Mouse (Mus musculus) midbrain, embryonic 14.5 days (tissue): Measurements from ENCODE around the gene Dhrs7c. TPM values are rescaled to one million over a fixed set of nuclear protein-coding genes. Genes with fewer than 3 reads are reported as not detected.

Source experiments
- ATAC-seq: fragments of 200-750 bp; cut with Nextera tagmentation; 2 replicates; pipeline ENCODE4 v1.8.0; 2017; ENCODE audit warnings: moderate number of reproducible peaks, moderate library complexity; ENCODE audit not compliant: low FRiP score, low TSS enrichment
- DNase-seq: peaks from one replicate; pipeline ENCODE4 v3.0.0-alpha.2; 2015
- H3K27ac ChIP-seq: fragments of 300-500 bp; sonication (generic); replicated peaks from 2 replicates; pipeline ENCODE4 v1.5.1; 2014; ENCODE audit warnings: mild to moderate bottlenecking, low read depth, low read length, moderate library complexity
- H3K27me3 ChIP-seq: fragments of 300-500 bp; sonication (generic); 2 replicates; pipeline ENCODE4 v1.6.1; 2014; ENCODE audit warnings: low read length, control low read depth, mixed read lengths; ENCODE audit not compliant: control insufficient read depth, insufficient read depth
- H3K36me3 ChIP-seq: fragments of 300-500 bp; sonication (generic); 2 replicates; pipeline ENCODE4 v1.6.1; 2014; ENCODE audit warnings: low read length, control low read depth; ENCODE audit not compliant: control insufficient read depth, insufficient read depth
- H3K4me1 ChIP-seq: fragments of 300-500 bp; sonication (generic); 2 replicates; pipeline ENCODE4 v1.6.1; 2014; ENCODE audit warnings: mild to moderate bottlenecking, antibody characterized with exemption, low read length, control low read depth; ENCODE audit not compliant: control insufficient read depth, insufficient read depth
- H3K4me2 ChIP-seq: fragments of 300-500 bp; sonication (generic); 2 replicates; pipeline ENCODE4 v1.6.1; 2014; ENCODE audit warnings: mild to moderate bottlenecking, low read length, moderate library complexity
- H3K4me3 ChIP-seq: fragments of 300-500 bp; sonication (generic); replicated peaks from 2 replicates; pipeline ENCODE4 v1.5.1; 2014; ENCODE audit warnings: low read depth, low read length
- H3K9ac ChIP-seq: fragments of 300-500 bp; sonication (generic); replicated peaks from 2 replicates; pipeline ENCODE4 v1.6.1; 2014; ENCODE audit warnings: mild to moderate bottlenecking, low read length, moderate library complexity
- H3K9me3 ChIP-seq: fragments of 300-500 bp; sonication (generic); 2 replicates; pipeline ENCODE4 v1.6.1; 2016; ENCODE audit warnings: low read length, control low read depth, mixed read lengths; ENCODE audit not compliant: control insufficient read depth
- WGBS: fragments of 180-500 bp; shearing (Covaris S2); extraction: QIAGEN DNeasy Blood & Tissue Kit; methylation state at CpG from one replicate; pipeline ENCODE4 v1.1.7; 2014; 5-methylcytosine and 5-hydroxymethylcytosine counted together
- polyA plus RNA-seq: library from polyadenylated mRNA; unstranded; fragments of >200 nt; fragmentation: Nextera tagmentation; extraction: Ambion mirVana; gene quantifications from 2 replicates; pipeline ENCODE4 v1.2.1, GENCODE M21; 2014

Dhrs7c gene
- polyA plus RNA-seq, 1 experiment from 2014 or later, result not detected

DNA sequence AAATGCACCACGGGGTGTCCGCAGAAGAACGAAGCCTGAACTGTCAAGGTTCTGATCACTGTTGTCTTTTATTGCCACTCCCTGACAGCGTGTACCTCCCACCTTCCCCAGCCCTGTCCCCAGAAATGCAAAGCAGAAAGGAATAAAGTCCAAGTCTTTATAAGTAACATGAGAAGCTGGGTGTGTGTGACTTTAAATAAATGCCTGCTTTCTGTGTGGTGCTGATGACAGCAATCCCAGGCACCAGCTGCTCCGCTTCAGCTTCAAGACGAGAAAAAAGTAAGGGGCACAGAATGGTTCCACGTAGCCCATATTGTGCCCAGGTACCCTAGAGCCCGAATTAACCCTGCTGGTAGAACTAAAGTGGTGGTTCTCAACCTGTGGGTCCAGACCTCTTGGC, 3.2 kb downstream of the Dhrs7c start:
- no peaks in the 10 kb centered on the region for H3K27me3 ChIP-seq
- no peak for DNase-seq
- no peaks in the 10 kb centered on the region for H3K9me3 ChIP-seq
- no peak overlapping the region for H3K4me2 ChIP-seq
- 85% methylated on average over 8 of the region's 8 CpGs for WGBS
- no peaks in the 10 kb centered on the region for H3K36me3 ChIP-seq
- no peak for ATAC-seq
- H3K4me1 ChIP-seq, result no peaks in the 10 kb centered on the region
- no peak overlapping the region for H3K9ac ChIP-seq
- H3K27ac ChIP-seq, result no peak overlapping the region
- H3K4me3 ChIP-seq, result no peak overlapping the region

DNA sequence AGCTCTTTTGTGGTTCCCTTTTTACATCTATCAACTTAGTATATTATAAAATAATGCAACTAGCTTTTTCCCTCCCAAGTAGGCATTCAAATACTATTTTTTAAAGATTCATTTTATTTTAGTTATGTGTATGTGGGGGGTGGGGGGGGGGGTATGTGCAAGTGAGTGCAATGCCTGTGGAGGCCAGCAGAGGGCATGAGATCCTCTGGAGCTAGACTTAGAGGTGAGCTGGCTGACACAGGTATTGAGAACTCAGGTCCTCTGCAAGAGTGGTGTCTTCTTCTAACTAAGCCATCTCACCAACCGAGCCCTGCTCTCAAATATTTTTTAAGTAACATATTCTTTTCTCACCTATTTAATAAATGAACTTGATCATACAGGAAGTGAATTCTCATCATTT, 7.6 kb downstream of the Dhrs7c start:
- no peak overlapping the region for H3K4me3 ChIP-seq
- ATAC-seq (no peak), DNase-seq (no peak)
- WGBS, result 96% methylated on average over 1 of the region's 1 CpGs
- no peaks in the 10 kb centered on the region for H3K27me3 ChIP-seq
- H3K4me2 ChIP-seq, result no peak overlapping the region
- no peaks in the 10 kb centered on the region for H3K36me3 ChIP-seq
- no peaks in the 10 kb centered on the region for H3K9me3 ChIP-seq
- no peak overlapping the region for H3K27ac ChIP-seq
- no peak overlapping the region for H3K9ac ChIP-seq
- H3K4me1 ChIP-seq, result no peaks in the 10 kb centered on the region

DNA sequence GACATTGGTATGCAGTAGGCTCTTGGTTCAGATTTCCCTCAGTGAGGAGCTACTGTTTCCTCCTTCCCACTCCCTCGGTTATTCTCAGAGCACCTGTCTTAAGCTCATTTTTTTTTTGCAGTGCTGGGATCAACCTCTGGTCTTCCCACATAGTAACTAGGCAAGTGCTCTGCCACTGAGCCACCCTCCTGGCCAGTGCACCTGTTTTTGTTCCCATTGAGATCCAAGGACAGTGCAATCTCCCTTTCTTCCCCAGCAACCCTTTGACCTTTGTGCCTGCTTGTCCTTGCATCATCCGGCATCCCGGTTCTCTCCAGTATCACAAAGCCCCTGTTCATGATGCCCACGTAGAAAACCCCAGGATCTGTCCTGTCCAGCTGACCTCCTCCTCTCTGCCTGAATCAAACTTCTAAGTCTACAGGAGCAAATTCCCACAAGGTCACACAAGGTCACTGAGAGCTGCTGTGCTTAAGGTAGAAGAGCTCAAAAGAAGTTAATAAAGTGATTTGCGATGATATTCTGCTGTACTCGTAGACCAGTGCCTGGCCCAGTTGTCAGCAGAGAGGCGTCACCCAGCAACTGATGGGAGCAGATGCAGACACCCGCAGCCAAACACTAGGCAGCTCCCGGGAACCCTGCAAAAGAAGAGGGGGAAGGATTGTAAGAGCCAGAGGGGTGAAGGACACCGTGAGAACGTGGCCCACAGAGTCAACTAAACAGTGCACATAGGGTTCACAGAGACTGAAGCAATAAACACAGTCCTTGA, 9.0 kb downstream of the Dhrs7c start:
- DNase-seq (no peak), ATAC-seq (no peak)
- Histone ChIP-seq H3K27ac (no peak overlapping the region), H3K36me3 (no peaks in the 10 kb centered on the region), H3K4me3 (no peak overlapping the region), H3K9ac (no peak overlapping the region), H3K27me3 (no peaks in the 10 kb centered on the region), H3K4me1 (no peaks in the 10 kb centered on the region), H3K4me2 (no peak overlapping the region), H3K9me3 (no peaks in the 10 kb centered on the region)
- 84% methylated on average over 11 of the region's 11 CpGs for WGBS

DNA sequence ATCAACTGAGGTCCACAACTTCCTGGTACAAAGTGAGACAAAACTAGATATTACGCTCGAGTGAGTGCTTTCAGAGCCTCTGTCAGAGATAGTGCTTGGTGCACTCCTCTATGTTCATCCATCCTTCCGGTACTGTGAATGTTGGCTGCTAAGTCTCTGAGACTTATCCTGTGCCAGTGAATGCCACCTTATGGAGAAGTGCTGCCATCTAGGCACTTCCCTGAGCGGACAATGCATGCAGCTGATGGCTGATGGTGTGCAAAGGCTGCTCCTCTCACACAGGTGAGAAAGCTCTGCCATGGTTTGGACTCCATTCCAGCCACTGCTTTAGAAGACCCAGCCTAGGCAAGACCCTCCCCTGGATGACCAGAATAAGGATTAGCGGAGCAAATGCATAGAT, 10.1 kb downstream of the Dhrs7c start:
- 79% methylated on average over 5 of the region's 5 CpGs for WGBS
- Histone ChIP-seq H3K36me3 (no peaks in the 10 kb centered on the region), H3K27me3 (no peaks in the 10 kb centered on the region), H3K4me2 (no peak overlapping the region), H3K9ac (no peak overlapping the region), H3K4me1 (no peaks in the 10 kb centered on the region), H3K9me3 (no peaks in the 10 kb centered on the region), H3K27ac (no peak overlapping the region), H3K4me3 (no peak overlapping the region)
- DNase-seq (no peak), ATAC-seq (no peak)

DNA sequence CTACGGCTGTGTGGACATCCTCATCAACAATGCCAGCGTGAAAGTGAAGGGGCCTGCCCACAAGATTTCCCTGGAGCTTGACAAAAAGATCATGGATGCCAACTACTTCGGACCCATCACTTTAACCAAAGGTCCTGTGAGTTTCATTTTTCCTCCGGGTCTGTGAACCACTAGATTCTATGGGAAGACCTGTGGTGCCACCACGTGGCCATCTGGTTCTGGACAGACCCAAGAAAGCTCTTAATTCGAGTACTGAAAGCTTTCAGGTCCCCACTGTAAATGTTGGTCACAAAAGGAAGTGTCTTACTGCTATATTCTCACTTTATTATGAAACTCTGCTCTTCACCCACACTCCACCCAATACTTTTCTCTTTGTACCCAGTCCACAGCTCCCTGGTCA, 13.5 kb downstream of the Dhrs7c start:
- Histone ChIP-seq H3K9me3 (no peaks in the 10 kb centered on the region), H3K4me2 (no peak overlapping the region), H3K36me3 (no peaks in the 10 kb centered on the region), H3K9ac (no peak overlapping the region), H3K4me3 (no peak overlapping the region), H3K4me1 (no peaks in the 10 kb centered on the region), H3K27ac (no peak overlapping the region), H3K27me3 (no peaks in the 10 kb centered on the region)
- WGBS, result 82% methylated on average over 6 of the region's 6 CpGs
- ATAC-seq, result no peak
- DNase-seq, result no peak

DNA sequence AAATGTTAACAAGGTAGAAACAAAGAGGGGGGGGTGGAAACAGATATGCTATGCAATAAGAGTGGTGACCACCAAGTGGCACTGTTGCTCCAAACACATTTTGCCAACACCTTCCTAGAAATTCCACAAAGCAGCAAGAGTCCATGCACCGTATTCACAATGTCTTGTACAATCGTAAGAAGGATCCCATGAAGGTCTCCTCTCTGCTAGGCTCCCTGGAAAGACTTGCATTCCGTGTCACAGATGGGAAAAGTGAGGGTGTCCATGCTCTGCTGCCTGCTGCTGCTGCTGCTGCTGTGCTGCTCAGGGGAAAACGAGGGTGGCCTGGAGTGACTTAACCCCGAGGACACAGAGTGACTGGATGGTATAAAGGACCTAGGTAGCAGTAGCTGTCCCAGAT, 21.6 kb downstream of the Dhrs7c start:
- ATAC-seq (no peak), DNase-seq (peak; percentile 80)
- H3K4me1 ChIP-seq, result no peaks in the 10 kb centered on the region
- WGBS, result 17% methylated on average over 5 of the region's 5 CpGs
- no peak overlapping the region; the same call in 1 of the 2 replicates for H3K27ac ChIP-seq
- no peak overlapping the region for H3K4me3 ChIP-seq
- no peaks in the 10 kb centered on the region for H3K9me3 ChIP-seq
- H3K36me3 ChIP-seq, result no peaks in the 10 kb centered on the region
- H3K4me2 ChIP-seq, result peak overlapping the region; percentile 41
- peak overlapping the region; percentile 26; the same call in 1 of the 2 replicates for H3K9ac ChIP-seq
- no peaks in the 10 kb centered on the region for H3K27me3 ChIP-seq

DNA sequence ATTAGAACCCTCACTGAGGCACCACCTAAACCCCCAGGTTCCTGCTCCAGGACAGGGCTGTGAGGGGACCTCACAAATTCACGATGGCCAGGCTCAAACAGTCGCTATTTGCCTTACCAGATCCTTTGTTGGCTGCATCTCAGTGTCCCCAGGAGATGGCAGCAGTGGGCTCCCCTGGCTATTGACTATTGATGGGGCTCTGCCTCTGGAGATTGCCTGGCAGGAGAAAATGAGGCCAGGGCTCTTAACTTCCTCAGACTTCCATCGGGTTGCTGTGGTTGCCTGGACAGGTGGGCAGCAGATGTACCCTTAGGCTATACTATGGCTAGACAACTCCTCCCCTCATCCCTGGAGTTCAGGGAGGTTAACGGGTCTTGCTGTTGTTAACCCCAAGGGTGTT, 22.2 kb downstream of the Dhrs7c start:
- Histone ChIP-seq H3K27ac (no peak overlapping the region), H3K36me3 (no peaks in the 10 kb centered on the region), H3K4me3 (no peak overlapping the region), H3K4me2 (no peak overlapping the region), H3K4me1 (no peaks in the 10 kb centered on the region), H3K9ac (no peak overlapping the region), H3K27me3 (no peaks in the 10 kb centered on the region), H3K9me3 (no peaks in the 10 kb centered on the region)
- ATAC-seq (no peak), DNase-seq (peak; percentile 67)
- 27% methylated on average over 4 of the region's 4 CpGs for WGBS

DNA sequence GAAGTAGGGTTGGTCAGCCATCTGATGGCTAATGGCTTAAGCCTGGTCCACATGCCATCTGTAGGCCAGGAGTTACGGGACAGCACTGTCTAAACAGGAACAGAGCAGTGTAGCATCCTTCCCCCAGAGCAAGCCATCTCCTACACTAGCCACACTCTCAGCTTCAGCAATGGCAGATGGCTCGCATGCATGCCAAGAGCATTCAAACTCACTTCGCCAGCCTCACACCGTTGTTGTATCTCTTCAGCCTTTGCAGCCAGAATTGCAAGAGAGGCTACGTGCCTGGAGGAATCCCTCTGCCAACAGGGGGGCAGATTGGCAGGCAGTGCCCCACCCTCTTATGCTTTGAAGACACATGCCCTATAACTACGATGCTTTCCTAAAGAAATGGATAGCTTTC, 23.6 kb downstream of the Dhrs7c start:
- H3K27ac ChIP-seq, result no peak overlapping the region
- ATAC-seq, result no peak

DNA sequence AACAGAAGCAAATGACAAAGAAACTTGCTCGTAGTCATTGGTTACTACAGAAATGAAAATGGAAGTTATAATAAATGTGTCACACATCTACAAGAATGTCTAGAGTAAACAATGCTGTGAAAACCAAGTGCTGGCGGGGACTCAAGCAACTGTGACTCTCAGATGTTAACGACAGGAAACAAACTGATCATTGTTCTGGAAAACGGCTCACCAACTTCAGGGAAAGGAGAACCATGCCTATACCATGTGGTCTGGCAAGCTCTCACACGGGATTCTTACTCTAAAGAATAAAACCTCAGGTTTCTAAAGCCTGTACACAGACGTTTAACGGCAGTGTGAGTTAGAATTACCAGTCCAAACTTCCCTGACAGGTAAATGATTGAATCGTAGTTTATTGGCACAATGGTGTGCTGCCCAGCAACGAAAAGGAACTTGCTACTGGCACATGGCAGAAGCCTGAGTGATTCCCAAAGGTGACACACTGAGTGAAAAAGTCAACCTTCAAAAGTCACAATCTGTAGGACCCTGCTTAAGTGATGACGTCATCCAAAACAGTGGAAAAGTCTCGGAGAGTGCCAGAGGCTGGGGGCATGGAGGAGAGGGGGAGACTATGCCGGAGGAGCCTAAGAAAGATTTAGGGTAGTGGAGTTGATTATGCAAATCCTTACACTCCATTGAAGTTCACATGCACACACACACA, 30.5 kb downstream of the Dhrs7c start:
- H3K4me3 ChIP-seq, result no peak overlapping the region
- DNase-seq (no peak), ATAC-seq (no peak)
- H3K9me3 ChIP-seq, result no peaks in the 10 kb centered on the region
- H3K9ac ChIP-seq, result no peak overlapping the region
- no peak overlapping the region for H3K4me2 ChIP-seq
- no peaks in the 10 kb centered on the region for H3K36me3 ChIP-seq
- H3K4me1 ChIP-seq, result no peaks in the 10 kb centered on the region
- WGBS, result 48% methylated on average over 12 of the region's 12 CpGs
- no peak overlapping the region for H3K27ac ChIP-seq
- no peaks in the 10 kb centered on the region for H3K27me3 ChIP-seq

More for the DNA sequence above, 23.6 kb downstream of the Dhrs7c start:
- no peak overlapping the region for H3K4me3 ChIP-seq
- DNase-seq, result no peak
- no peaks in the 10 kb centered on the region for H3K4me1 ChIP-seq
- 91% methylated on average over 6 of the region's 6 CpGs for WGBS
- no peak overlapping the region for H3K9ac ChIP-seq
- H3K27me3 ChIP-seq, result no peaks in the 10 kb centered on the region
- no peaks in the 10 kb centered on the region for H3K9me3 ChIP-seq
- H3K36me3 ChIP-seq, result no peaks in the 10 kb centered on the region
- H3K4me2 ChIP-seq, result no peak overlapping the region
